Mouse (Mus musculus) bone marrow macrophage, adult 2 months (primary cell): ENCODE measurements around the gene E2f4.

Source experiments
- CTCF ChIP-seq: IDR thresholded peaks from 2 replicates; pipeline ENCODE4 v1.5.1; 2012; ENCODE audit warnings: low read depth, mild to moderate bottlenecking, low read length, moderate library complexity
- POLR2A ChIP-seq: IDR thresholded peaks from 2 replicates; pipeline ENCODE4 v1.6.1; 2012; ENCODE audit warnings: mild to moderate bottlenecking, low read depth, low read length, borderline replicate concordance

GRCm38 (mm10) chr8:105309142-105309847, 11.8 kb downstream of the E2f4 start:
- TF ChIP-seq CTCF (no peak), POLR2A (no peak)
